Mouse (Mus musculus) R1 (cell line): Measurements from ENCODE around the gene Hnrnpr.

ENCODE experiments used
- DNase-seq: peaks from one replicate; pipeline ENCODE4 v3.0.0-alpha.2; 2018; ENCODE audit warnings: low read depth, low spot score

Gene Hnrnpr

DNA sequence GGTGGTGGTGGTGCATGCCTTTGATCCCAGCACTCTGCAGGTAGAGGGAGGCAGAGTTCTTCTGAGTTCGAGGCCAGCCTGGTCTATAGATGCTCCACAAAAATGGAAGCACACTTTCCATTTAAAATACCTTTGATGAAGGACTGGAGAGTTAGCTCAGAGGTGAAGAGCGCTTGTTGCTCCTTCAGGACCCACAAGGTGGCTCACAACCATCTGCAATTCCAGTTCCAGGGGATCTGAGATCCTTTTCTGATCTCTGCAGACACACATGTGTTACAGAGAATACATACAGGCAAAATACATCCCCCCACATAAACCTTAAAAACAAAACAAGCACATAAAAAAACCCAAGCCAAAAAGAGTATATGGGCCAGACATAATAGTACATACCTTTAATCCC is 2.4 kb upstream of the Hnrnpr start:
- DNase-seq, result no peak

DNA sequence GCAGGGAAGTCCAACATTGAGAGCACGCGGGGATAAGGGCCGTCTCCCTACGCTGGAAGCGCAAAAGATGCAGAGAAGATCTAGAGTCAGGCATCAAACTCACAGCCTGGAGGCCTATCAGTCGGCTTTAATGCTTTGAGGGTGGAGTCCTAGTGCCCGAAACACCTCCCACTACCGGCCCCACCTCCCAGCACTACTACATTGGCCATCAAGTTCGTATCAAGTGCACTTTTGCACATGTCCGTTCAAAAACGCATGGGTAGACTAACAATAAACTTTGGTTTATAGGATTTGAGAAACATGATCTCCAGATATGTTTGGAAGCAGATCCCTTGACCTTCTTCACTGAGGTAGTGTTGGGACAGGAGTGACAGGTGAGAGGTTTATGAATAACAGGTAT is 962 bp upstream of the Hnrnpr start:
- peak; percentile 90 for DNase-seq

DNA sequence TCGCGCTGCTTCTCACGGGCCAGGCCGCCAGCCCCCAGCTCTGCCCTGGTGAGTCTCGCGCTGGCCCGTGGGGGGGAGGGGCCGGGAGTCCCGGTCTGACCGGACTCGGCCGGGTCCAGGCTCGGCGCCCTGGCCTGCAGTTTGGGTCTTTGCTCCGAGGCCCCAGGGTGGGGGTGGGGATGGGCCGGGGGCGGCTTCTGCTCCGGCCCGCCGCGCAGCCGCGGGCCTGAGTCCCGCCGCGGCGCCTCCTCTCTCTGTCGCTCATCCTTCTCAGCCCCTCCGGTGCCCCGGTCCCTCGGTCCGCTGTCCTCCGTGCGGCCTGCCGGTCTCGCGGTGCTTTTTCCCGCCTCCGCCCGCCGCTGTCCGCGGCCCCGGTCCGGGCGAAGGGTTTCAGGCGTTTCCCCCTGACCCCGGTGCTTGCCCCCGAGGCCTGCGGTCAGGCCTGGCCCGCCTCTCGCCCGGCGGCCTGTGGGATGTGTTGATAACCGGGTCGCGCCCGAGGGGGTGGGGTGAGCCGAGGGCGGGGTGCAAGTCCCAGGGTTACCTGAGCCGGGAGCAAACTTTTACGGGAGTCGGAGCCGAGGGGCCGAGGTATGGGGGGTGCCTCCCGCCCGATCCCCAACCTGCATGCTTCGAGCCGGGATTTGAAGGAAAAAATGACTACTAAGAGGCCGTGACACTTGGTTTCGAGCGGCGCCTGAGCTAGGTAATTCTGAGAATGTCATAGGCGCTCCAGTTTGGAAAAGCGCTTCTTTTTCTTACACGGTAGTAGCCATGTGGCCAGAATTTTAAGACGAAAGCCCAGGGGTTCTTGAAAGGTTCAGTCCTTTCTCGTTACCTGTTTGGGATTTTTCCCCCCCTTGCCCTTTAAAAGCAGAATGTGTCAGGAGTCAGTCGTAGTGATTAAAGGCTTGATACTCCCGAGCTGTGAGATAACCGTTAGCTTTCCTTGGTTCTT is 579 bp downstream of the Hnrnpr start:
- DNase-seq, result peak; percentile 66

DNA sequence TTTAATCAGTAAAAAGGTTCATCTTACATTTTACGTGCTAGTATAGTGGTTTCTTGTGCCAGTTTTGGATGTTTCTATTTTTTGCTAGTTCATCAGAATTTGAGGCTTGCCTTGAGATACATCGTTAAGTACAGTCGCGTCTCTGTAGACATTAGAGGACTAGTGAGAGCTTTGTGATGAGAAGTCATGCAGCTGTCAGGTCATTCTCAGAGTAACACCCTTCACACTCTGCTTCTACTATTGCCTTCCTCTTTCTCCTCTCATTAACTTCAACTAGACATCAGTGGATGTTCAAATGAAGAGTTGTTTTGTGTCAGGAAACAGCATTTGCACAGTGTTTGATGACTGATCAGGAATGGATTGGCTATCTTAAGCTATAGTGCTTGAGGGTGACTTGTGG is 1.9 kb downstream of the Hnrnpr start:
- no peak for DNase-seq

DNA sequence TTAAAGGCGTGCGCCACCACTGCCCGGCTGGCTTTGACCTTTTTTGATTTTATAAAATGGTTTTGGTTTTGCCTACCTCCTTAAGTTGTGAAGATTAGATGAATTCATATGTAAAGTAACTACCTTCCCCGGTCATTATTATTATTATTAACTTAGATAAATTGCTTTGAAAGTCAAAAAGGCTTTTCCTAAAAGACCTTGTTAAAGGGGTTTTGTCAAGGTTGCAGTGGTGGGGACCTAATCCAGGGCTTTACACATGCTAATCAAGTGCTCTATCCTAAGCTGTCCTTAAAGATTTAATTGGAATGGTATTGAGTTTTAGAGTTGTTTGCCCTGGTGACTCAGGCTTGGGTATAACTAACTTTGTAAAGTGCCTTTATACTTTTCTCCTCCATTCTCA is 6.9 kb downstream of the Hnrnpr start:
- peak; percentile 95 for DNase-seq

DNA sequence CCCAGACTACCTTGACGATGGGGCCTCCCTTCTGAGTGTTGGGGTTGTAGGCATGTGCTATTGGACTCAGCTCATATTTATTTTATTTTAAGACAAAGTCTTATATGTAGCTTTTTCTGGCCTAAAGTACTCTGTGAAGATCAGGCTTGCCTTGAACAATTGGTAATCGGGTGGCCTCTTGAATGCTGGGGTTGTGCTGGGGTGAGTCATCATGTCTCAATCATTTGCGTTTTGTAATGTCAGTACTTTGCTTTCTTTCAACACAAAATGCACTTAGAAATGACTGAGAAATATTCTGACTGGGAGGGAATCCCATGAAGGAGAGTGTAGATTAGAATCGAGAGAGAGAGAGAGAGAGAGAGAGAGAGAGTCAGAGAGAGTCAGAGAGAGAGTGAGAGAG is 9.3 kb downstream of the Hnrnpr start:
- no peak for DNase-seq

DNA sequence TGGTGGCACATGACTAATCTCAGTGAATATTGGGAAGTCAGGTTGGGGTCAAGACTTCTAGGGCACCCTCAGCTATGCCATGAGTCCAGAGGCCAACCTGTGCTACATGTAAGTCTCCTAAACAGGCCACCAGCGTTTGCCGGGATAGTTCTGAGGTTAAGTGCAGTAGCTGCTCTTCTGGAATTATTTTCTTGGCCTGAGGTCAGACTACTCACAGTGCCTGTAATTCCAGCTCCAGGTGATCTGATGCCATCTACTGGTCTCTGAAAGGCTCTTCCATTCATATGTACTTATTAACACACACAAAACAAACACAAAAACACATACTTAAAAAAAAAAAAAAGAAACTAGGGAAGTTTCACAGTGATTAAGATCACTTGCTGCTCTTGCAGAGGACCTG is 13.5 kb downstream of the Hnrnpr start:
- DNase-seq, result no peak

DNA sequence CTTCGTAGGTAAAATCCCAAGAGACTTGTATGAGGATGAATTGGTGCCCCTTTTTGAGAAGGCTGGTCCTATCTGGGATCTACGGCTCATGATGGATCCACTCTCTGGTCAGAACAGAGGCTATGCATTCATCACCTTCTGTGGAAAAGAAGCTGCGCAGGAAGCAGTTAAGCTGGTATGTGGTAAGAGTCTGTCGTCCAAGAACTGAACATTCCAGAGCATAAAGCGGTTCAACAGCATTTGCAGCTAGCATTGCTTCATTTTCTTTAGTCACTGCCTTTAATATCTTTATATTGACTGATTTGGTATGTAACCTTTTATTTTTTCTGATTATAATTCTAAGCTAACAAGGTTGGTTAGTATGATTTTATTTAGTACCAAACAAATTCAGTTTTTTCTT is 16.5 kb downstream of the Hnrnpr start:
- DNase-seq, result no peak

DNA sequence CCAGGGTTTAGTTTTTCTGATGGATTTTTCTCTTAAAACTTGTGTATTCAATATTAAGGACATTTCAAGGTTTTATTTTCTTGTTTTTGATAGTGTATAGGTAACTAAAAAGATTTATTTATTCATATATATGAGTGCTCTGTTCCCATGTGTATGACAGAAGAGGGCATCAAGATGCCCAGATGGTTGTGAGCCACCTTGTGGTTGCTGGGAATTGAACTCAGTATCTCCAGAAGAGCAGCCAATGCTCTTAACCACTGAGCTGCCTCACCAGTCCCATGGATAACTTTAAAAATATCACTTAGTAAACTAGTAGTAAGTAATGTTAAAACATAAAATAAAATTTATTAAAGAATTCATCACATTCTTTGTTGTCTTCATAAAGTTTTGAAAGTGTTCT is 17.4 kb downstream of the Hnrnpr start:
- DNase-seq, result no peak

DNA sequence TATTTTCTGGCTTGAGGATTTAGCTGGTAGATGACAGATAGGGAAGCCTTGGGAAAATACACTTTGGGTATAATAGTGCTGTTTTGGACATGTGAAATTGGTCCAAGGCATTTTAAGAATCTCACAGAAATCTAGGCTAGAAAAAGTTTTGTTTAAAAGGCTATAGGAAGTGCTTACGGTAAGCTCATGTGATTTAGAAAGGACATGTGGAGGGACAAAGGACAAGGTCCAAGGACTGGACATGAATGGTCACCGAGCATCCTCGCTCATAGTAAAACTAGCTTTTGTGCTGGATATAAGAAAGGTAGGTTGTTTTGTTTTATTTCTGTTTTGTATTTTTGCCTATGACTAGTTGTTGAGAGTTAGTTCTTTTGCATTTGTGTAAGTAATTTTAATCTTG is 21.0 kb downstream of the Hnrnpr start:
- DNase-seq, result no peak

DNA sequence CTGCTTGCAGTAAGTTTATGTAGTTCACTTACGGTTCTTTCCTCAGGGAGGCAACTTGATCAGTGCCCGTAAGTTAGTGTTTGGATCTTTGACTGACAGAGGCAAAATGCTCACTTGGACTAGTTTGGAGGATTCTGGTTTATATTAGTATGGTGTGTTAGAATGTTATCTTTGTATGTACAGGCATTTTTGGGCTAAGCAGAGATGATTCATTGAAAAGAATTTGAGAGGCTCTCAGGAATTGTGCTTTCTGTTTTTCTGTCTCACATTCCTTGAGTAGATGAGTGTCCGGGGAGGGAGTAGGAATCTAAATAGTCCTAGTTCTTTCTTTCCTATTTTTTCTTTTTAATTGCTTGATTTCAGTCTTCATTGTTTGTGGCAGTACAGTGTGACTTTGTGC is 22.4 kb downstream of the Hnrnpr start:
- DNase-seq, result no peak

DNA sequence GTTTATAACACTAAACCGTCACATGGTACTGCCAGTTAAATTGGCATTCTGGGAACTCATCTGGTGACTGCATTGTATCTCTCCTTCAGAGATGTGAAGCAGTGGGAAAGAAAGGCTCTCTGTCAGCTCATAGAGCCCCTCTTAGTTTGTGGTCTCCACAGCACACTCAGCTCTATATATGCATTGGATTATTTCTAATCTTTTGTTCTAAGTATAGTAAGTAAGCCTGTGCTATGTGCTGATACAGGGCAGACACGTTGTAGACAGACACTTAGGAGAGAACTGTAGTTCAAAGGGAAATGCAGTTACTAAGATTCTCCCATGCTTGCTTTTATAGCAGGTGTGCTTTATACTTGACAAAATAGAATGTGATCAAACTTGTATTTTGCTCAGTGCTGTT is 24.3 kb downstream of the Hnrnpr start:
- DNase-seq, result no peak

DNA sequence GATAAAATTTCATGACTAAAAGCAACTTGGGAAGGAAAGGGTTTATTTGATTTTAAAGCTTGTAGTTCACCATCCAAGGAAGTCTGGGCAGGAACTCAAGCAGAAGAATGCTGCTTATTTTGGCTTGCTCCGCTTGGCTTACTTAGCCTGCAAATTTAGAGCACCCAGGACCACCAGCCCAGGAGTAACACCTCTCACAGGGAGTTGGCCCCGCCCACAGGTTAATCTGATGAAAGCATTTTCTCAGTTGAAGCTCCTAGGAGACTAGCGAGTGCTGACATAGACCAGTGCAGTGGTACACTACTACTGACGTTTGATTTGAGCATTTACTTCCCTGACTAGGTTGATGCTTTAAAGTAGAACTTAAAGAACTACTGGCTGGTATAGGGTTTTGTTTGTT is 26.4 kb downstream of the Hnrnpr start:
- DNase-seq, result peak; percentile 48

DNA sequence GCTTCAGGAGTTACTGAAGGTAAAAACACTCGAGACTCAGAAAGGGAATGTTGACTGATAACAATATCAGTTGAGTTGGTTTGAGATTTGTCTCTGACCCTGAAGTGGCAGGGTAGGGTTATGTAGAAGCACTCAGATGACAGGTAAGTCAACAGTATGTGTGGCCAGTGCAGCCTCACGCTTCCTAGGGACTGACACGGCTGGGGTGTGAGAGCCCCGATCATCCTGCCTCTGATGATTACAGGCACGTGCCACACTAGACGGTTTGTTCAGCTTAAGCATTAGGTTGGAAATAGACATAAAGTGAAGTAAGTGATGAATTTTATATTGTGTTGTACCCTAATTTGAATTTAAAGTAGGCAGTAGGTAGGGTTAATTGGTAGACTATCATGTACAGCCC is 38.9 kb downstream of the Hnrnpr start:
- no peak for DNase-seq

DNA sequence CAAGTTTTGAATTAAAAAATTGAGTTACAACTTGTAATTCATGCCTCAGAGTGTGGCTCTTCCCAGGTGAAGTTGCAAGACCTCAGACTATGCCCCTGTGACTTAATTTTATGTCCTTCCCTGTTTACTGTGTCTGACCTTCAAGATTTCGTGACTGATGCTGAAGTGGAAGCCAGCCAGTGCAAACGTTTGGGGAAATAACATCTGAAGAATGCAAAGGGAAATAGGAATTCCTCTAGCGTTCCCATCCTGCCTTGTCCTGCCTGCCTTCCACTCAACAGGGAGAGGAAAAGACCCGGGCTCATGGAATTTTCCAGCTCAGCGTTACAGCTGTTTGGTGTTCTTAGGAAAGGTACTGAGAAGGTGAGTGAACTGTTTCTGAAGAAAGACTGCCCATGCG is 46.3 kb downstream of the Hnrnpr start:
- DNase-seq, result no peak

DNA sequence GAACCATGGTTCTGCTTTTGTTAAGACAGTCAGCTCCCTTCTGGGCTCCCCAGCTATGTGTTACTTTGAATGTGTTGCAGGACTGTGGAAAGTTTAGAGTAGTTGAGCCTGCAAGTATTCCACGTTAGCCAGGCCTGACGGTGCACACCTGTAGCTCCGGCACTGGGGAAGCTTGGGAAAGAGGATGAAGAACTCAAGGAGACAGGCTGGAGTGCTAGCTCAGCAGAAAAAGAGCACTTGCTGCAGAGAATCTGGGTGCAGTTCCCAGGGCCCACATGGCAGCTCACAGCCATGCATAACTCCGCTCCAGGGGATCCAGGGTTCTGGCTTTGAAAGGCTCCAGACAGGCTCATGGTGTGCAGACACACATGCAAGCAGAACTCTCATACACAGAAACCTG is 46.7 kb downstream of the Hnrnpr start:
- peak; percentile 20 for DNase-seq

DNA sequence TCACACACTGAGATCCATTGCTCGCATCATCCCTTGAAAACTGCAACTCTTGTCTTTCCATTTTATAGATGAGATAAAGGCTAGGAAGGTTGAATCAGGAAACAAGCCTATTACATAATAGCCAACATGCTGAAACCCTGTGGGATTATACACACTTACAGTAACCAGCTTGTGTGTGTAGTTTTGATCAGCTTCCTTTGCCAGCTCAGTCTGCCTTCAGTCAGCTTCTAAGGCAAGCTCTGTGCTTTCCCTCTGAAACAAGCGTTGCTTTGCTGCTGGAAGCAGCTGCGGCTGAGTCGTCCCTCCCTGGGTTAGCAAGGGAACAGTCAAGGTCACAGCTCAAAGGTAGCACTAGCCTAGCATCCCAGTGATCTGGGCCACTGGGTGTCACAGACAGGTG is 57.1 kb downstream of the Hnrnpr start:
- DNase-seq, result no peak

DNA sequence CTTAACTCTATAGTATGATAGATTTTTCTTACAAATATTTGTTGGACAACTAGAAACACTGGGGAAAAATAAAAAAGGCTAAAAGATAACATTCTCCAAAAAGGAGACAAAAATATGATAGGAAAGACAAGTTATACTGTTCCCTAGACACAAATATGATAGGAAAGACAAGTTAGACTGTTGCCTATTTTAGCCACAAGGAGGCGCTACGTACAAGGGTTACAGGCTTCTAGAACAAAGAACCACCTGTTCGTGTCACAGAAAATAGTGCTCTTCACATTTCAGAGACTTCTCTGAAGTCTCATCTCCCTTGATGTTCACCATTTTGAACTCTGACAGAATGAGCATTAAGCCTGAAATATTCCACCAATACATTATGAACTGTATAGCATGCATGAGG is 59.0 kb downstream of the Hnrnpr start:
- DNase-seq, result peak; percentile 81

DNA sequence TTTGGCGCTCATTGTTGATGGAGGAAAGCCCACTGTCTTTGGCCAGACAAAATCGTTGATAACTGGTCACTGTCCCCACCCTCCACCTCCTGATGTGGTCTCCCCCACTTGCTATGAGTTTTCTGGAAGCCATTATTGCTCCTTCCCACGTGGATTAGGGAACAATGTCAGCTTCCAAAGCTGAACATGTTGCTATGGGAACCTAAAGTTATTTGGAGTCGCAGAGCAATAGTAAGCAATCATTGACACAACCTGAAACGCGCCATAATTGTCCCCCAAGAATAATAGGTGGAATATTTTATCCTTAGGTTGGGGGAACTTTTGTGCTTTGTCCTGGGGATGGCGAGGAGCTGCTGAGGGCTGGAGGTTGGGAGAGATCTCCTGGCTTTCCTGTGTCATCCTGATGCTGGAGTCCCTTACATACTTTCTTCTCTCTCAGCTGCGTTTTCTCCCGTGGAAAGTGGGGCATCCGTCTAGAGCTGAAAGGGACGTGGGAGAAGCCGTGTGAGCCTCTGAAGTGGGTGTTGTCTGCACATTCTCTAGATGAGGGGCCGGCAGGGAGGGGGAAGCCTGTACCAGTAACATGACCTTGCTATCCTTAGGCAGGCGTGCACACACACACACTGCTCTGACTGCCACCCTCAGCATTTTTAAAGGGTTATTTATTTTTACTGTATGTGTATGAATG is 62.9 kb downstream of the Hnrnpr start:
- no peak for DNase-seq

DNA sequence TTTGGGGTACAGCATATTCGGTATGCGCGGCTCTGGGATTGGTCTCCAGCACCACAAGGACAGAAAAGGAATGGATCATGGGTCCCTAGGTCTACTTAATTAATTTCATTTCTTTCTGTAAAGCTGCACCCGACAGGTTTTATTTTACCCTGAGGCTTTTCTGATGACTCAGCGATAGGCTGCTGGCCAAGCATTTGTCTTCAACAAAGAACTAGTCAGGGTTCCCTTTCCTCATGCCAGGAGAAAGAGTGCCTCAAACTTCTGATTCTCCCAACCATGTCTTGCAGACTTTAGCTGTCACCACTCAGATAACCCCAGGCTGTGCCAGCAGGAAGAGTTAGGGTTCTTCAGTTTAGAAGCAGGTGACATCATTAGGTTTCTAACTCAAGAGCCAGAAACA is 66.3 kb downstream of the Hnrnpr start:
- DNase-seq, result no peak

DNA sequence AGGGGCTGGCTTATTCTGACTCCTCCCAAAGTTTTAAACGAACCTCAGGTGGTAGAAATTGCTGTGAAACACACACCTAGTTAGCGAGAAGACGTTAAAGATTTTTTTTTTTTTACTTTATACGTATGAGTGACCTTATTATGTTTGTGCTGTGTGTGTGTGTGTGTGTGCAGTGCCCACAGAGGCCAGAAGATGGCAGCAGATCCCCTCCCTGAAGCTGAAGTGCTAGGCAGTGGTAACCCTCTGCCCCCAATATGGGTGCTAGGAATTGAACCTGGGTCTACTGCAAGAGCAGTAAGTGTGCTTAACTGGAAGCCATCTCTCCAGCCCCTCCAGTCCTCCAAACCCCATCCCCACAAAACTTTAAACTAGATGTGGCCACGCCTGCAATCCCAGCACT is 72.3 kb downstream of the Hnrnpr start:
- no peak for DNase-seq

DNA sequence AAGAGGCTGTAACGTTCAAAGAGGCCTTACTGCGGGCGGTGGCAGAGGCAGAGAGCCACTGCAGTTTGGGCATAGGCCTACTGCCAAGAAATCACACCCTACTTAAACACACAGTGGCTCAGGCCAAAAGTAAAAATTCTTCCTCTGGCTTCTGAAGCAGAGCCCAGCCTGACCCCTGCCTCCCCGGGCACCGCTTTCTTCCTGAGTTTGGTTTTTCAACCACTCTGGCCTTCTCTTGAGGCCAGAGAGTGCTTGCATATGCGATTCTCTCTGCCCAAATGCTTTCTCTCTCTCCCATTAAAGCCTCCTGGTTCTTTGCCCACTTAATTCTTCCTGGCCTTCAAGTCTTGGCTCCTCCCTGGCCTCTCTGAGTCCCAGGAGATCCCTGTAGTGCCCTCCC is 73.1 kb downstream of the Hnrnpr start:
- no peak for DNase-seq

DNA sequence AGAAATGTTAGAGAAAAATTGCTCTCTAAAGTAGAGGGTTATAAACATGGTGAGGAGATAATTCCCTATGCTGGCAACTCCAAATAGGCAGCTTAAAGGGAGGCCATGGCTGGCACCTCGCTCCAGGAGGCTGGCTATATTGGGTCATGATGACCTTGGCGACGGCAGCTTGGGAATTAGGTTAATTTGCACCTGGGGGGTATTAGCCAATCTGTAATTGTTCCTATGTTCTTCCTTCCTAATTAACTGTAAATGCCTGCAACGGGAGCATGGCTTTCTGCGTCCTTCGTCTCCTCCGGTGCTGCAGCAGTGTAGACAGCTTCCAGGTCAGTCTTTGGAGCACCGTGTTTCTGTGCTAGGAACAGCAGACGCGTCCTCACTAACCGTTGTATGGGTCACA is 76.5 kb downstream of the Hnrnpr start:
- no peak for DNase-seq
